Mouse (Mus musculus): ENCODE results near the gene Slc28a3.

DNA sequence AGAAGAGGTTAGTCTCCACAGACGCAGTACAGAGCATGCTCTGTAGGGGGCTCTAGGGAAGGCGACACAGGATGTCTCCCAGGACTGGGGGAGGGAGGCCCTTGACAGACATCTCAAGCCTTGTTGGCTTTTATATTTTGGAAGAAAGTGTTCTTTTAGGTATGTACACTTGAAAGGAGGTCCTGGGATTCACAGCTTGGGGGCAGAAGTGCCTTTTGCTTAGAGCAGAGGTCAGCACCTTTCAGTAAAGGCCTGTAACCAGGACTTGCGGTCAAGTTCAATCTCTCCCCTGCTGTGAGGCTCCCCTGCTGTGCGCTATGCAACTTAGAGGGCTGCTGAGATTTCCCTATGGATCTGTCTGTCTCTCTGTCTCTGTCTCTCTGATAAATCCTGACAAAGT lies 23.2 kb upstream of the Slc28a3 start:
- no peak for TF ChIP-seq CTCF (IDR thresholded peaks at IDR 0.05; ENCODE audit: control insufficient read depth, insufficient read depth, low read length)
- no peak for TF ChIP-seq POLR2A (IDR thresholded peaks at IDR 0.05; ENCODE audit: borderline replicate concordance, control insufficient read depth, low read depth, low read length)

Measured in bone marrow, adult 2 months (tissue).